Mouse (Mus musculus) ZHBTc4 (cell line): Measurements from ENCODE around the gene Tnnc2.
A peak's percentile ranks its signal among the peaks of the same experiment; 100 is the strongest.

Source experiments
- DNase-seq: peaks from one replicate; pipeline ENCODE4 v3.0.0-alpha.2; 2011; ENCODE audit warnings: low read depth, low spot score

The Tnnc2 gene

DNA sequence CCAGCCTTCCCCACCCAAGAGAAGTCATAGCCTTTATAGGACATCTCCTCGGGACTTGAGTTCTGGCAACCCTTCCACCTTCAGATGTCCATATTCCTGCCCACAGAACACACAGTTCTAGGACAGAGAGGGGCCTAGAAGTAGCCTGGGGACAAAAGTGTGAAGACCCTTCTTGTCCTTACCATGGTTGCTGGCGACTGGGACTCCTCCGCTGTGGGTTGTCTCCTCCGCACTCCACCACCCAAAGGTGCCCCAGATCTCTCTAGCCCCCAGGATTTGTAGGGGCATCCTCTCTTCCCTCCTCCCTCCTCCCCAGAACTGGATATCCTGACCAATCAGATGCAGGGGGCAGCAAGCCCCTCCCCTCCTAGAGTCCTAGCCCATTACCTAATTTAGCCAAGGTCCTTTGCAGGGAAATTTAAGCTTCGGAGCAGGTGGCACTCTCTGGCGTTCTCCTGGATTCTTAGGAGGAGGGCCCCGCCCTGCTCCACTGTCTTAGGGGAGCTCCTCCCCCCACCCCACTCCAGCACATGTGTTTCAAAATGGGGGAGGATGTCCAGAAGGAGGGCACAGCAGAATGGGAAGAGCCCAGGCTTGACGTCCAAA lies at the start of gene Tnnc2:
Gene Tnnc2, minus strand, starts transcription at position 487 of the 606 bp plus-strand sequence.
- no peak for DNase-seq

DNA sequence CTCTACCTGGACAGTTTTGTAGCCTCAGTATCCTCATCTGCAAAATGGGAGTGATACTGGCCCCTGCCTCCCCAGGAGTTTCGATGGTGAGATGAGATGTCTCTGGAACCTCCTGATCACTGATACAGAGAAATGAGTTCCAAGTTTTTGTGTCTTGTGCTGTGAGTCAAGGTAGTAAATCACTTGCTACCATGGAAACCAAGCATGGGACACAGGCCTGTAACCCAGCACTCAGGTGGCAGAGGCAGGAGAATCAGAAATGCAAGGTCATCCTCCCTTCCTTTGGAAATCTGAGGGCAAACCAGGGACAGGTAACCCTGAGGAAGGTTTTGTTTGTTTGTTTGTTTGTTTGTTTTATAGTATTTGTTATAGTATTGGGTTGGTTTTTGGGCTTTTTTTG lies 49.3 kb upstream of the Tnnc2 start:
- DNase-seq = peak; percentile 52

DNA sequence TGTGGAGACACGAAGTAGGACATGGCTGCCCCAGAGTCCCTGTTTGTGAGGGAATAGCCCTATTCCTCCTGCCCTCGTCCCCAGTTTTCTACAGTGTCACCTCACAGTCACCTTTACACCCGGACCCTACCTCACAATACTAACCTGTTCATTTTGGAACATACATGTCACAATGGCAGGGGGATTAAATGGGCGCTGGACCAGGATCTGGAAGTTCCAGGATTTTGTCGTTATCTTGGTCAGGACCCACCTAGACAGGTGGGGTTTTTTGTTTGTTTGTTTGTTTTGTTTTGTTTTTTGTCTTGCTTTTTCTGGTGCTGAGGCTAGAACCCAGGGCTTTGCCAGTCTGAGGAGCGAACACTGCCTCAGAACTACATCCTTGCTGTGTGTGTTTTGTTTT lies 48.7 kb upstream of the Tnnc2 start, which contains the start of gene Spata25:
Gene Spata25, minus strand, starts transcription at position 101 of the 400 bp plus-strand sequence.
- no peak for DNase-seq

DNA sequence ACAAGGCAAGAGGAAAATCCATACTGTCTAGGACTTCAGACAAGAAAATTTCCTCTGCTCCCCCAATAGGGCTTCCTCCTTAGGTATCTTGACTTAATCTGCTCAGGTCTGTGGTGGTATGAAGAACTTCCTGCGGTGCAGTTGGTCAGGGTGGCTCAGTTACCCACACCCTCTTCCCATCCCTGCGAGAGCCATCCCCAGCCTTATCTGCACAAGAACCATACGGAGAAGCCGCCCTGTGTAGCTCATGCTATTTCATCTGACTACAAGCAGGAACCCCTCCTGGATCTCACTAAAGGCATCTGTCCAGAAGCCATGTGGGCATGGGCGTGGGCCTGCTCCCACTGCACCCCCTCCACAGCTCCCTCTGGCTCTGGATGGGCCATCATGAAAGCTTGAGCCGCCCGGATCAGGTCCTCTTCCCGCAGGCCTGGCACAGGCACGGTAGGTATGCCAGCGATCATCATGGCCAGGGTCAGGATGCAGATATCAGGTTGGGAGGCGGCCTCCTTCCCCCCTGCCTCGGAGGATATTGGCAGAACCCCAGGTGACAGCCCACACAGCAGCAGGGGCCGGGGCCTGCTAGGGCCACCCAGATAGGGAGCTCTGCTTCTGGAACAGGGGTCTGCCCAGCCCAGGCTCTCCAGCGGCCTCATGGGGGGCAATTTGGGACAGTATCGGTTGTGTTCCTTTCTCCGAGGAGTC lies 47.5 kb upstream of the Tnnc2 start:
- no peak for DNase-seq

DNA sequence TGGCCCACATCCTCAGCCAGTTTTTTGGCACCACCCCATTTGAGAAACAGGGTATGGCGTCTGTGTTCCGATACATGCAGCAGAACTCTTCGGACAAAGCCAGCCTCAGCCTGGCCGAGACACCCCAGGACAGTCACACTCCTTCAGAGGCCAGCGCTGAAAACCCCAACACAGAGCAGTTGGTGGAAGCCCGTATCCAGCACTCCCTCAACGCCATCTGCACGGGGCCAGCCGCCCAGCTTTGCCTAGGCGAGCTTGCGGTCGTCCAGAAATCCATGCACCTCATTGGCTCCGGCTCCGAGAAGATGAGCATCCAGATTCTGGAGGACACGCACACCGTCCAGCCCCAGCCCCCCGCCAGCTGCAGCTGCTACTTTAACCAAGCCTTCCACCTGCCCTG lies 45.8 kb upstream of the Tnnc2 start:
- DNase-seq = no peak

DNA sequence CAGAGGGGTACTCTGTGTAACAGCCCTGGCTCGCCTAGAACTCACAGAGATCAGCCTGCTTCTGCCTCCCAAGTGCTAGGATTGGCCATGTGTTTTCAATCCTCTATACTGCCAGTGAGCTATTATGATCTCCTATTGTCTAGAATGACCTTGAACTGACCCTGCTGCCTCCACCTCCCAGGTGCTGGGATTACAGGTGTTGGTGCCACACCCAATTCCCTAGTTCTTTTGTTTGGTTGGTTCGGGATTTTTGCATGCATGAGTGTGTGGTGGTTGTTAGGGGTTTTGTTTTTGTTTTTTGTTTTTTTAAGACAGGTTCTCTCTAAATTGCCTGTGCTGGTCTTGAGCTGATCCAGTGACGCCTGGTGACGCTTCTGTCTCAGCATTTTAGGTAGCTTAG lies 44.2 kb upstream of the Tnnc2 start:
- peak; percentile 90 for DNase-seq

DNA sequence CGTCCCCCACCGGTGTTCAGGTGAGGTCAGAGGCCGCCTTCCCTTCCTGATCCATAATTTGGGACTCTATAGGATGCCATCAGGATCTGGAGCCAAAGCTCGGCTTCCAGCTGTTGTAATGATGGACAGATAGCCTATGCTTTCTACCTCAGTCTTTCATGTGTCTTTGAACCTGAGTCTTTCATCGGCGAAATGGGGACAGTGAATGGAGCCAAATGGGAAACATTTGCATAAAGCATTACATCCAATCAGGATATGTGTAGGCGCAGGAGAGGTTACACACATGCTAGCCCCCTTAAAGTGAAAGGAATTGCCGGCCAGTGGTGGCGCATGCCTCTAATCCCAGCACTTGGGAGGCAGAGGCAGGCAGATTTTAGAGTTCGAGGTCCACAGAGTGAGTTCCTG lies 43.4 kb upstream of the Tnnc2 start:
- DNase-seq = no peak

DNA sequence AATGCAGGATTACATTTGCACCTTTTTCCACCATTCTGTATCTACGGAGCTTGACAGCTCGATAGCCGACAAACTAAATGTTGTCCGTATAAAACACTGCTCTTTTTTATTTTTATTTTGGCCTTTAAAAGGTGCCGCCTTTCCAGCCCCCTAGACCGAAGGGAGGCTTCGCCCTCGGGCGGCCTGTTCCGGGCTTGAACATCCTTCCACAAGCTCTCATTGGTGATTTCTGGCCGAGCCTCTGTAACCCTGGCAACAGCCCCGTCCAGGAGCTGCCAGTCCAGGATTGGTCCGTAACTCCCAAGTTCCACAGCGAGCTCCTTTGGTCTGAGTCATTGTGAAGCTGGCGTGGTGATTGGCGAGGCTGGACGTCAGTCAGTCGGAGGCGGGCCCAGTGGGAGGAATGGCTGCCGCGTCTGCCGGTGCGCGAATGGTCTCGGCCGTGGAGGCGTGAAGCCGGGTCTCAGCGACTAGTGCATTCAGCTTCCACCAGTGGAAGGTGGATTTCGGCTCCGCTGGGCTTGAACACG lies 42.9 kb upstream of the Tnnc2 start, which contains the start of gene Zswim1:
Gene Zswim1, plus strand, starts transcription at position 51 of the 530 bp plus-strand sequence.
- peak; percentile 99 for DNase-seq

DNA sequence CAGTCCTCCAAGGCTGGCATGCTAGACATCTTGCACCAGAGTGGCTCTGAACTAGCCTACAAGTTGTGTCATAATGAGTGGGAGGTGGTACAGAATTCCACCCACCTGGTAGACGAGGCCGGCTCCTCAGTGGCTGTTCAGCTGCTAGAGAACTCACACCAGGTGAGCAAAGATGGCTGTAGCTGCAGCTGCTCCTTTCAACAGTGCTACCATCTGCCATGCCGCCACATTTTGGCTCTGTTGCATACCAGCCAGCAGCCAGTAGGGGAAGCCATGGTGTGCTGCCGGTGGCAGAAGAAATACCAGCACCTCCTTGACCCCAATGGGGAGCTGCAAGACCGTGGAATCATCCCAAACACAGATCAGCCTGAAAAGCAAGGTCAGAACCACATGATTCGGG lies 41.3 kb upstream of the Tnnc2 start:
- no peak for DNase-seq

DNA sequence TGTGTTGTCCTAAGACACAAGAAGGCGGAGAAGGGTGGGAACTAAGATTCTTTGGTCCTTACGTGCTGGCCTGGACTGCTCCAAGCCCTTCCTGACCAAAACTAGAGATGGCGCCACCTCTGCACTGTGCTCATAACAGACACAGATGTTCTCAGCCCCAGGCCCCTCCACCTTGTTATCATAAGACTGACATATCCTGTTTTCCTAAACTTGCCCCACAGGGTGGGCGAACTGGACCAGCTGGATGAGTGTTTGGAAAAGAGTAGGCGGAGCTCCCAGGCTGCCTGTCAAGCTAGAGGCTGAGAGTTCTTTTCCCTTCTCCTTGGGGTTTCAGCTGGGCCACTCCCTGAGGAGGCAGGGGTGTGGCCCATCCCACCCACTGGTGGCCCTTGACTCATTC lies 37.9 kb upstream of the Tnnc2 start:
- peak; percentile 55 for DNase-seq

DNA sequence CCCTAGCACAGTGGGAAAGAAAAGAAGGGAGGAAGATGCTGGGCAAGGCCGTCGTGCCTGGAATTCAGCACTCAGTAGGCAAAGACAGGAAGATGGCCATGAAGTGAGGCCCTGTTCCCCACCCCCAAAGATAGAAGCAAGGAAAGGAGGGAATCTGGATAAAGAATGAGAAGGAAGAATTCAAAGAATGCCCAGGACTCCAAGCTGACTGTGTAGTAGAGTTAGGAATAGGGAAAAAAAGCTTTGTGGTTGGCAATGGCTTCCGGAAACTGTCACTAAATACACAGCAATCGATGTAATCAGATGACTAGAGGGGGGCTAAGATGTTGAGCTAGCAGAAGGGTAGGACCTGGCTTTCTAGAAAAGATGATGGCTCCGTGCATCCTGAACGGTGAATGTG lies 37.4 kb upstream of the Tnnc2 start:
- DNase-seq = peak; percentile 64

DNA sequence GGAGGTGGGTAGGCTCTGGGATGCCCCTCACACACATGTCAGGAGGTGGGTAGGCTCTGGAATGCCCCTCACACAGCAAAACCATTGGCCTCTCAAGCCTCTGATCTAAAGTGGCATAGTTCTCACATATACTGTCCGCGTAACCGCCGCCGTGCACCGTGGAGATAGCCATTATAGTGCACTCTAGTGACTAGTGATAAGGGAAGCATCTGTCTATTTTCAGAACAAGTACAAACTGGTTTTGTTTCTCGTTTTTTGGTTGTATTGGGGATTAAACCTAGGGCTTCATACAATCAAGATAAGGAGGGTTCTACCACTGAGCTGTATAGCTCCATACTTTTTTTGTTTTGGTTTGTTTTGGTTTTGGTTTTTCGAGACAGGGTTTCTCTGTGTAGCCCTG lies 36.1 kb upstream of the Tnnc2 start:
- no peak for DNase-seq

DNA sequence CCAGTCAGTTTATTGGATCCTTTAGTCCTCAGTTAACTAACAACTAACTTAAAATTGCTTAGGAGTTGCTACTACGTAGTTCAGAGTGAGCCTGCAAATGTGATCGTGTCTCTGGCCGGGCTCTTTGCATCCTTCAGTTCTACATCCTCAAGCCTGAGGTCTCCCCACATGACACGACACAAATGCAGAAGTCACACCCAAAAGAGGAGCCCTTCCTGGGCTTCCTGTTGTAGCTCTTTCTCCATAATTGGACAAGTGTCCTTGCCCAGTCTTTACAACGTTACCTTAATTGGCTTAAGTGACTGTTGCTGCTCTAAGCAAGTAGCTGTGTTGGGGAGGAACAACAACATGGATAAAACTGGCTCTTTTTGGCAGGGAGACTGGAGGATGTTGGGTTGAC lies 35.6 kb upstream of the Tnnc2 start:
- no peak for DNase-seq

DNA sequence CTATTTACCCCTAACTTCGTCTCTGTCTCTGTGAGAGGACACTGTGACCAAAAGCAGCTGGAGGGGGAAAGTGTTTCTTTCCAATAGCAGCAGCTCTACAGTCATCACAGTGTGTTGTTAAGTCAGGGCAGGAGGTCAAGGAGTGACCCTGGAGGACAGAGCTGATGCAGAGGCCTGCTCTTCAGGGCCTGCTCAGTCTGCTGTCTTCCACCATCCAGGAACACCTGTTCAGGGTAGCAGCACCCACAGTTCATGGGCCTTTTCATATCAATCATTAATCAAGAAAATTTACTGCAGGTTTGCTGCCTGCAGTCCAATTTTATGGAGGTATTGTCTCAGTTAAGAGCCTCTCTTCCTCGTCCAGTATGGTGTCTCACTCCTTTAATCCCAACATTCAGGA lies 33.8 kb upstream of the Tnnc2 start:
- DNase-seq = no peak

DNA sequence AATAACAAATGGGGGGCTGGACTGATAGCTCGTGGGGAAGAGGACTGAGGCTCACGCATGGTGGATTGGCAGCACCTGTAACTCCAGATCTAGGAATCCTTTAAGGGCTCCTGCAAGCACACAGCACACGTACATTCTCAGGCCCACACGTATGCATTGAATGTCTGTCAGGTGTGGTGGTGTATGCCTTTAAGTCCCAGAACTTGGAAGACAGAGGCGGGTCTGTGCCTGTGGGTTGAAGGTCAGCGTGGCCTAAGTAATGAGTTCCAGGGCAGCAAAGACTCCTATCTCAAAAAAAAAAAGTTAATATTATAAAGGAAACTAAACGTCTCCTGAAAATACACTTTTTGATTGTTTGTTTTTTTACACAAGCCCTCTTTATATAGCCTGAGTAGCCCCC lies 26.8 kb upstream of the Tnnc2 start:
- DNase-seq = no peak

DNA sequence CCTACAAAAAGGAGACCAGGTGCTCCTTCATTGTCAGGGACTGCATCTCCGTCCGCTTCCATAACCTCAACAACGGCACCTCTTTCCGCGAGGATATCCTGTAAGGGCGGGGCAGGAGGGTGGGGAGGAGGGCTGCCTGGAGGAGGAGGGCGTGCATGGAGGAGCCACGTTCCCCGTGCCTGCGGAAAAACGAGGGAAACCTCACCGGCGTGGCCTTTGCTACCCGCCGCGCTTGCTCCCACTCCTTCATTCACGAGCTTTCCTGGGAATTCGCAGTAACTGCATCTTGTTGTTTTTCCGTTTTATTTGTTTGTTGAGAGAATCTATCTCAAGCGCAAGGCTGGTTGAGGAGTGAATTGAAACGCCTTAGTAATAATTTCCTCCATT lies 25.6 kb upstream of the Tnnc2 start:
- DNase-seq = no peak

DNA sequence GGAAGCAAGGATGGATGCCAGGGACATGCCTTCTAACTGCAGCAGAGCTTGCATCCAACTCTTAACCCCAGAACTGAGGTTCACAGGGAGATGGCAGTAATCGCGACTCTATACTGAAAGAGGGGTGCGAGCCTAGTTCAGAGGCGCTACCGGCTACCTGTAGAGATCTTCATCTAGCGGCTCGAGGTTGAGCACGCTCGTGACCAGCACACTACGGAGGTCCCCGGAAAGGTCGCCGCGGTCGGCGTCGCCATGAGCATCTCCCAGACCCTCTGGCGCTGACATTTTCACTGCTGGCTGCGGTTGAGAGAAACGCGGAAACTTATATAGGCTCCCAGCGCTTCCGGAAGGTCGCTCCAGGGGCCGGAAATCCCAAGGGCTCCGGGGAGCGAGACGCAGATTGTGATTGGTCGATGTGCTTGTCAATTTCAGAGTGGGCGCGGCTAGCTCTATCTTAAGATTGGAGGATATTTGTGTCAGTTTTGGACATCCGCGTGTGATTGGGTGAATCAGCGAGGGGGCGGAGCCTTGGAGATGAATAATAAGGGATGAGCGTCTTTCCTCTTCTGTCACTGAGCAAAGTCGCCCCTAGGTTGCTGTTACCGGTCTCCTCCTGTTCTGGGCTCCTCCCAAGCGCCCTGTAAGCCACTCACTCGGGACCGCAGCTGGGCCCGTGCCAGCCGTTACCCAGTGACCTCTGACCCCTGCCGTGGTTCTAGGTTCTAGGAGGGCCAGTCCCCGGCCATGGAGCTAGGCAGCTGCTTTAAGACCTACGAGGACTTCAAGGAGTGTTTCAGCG lies 25.0 kb upstream of the Tnnc2 start, which contains the start of the genes Acot8 and Zswim3:
Gene Acot8, minus strand, starts transcription at position 350 of the 799 bp plus-strand sequence.
Gene Zswim3, plus strand, starts transcription at position 566 of the 799 bp plus-strand sequence.
- DNase-seq = peak; percentile 100

DNA sequence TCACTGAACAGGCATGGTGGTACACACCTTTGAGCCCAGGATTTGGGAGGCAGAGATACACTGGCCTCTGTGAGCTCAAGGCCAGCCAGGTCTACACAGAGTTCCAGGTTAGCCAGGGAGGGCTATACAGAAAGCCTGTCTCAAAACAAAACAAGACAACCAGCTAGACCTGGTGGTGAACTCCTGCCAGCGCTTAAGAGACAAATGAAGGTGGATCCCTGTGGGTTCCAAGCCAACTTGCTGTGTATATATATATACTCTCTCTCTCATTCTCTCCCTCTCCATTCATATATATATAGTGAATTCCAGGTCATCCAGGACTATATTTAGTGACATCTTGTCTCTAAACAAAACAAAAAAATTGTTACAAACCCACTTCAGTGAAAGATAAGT lies 24.1 kb upstream of the Tnnc2 start:
- DNase-seq = no peak

DNA sequence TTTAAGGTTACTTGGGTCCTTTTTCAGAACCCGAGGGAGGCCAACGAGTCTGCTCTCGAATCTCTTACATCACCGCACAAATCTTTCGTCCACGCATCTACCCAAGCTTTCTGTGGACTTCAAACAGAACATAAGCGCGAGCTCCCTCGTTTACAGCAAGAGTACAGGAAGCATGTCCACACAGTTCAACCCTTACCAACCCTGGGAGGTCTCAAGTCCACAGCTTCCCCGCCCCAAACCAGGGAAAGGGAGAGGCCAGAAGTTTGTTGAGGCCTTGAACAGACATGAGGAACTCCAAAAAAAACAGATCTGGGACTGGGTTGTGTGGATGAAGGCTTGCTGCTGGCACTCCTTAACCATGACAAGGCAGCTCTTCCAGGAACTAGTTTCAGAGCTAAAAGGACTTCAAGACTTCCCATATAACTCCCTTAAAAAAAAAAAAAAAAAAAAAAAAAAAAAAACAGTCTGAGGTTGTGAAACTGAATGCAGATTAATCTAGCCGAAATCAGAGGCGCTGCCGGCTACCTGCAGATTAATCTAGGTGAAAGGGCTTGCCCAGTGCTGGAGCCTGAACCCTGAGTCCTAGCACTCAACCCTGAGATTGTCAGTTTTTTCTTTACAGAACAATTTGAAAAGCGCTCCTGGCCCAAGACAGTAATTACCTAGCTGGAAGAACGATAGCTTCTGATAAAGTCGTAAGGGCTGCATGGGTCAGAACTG lies 23.6 kb upstream of the Tnnc2 start:
- no peak for DNase-seq

DNA sequence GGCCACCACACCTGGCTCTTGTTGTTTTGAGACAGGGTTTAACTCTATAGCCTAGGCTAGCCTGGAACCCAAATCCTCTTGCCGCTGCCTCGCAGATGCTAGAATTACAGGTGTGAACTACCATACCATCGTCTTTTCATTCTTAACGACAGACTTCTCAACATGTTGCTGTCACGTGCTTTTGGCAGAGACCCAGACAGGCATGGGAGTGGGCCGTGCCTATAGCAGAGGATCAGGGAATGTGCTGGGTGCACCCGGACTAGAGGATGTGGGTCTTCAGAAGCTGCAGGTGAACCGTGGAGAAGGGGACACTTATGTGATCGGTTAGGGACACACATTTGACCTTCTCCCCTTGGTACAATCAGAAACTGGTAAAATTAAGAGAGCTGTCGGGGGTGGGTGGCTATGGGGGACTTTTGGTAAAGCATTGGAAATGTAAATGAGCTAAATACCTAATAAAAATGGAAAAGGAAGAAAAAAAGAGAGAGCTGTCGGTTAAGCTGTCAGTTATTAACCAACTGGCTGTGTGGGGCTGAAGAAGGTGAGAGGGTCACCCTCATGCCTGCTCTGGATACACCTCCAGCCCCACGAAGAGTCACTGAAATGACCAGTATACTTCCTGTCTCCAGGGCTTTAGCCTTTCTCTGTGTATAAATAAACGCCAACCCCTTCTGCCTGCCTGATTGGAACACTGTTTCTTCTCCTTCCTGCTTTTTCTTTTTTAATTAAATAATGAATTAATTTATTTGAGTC lies 20.7 kb upstream of the Tnnc2 start:
- DNase-seq = no peak

DNA sequence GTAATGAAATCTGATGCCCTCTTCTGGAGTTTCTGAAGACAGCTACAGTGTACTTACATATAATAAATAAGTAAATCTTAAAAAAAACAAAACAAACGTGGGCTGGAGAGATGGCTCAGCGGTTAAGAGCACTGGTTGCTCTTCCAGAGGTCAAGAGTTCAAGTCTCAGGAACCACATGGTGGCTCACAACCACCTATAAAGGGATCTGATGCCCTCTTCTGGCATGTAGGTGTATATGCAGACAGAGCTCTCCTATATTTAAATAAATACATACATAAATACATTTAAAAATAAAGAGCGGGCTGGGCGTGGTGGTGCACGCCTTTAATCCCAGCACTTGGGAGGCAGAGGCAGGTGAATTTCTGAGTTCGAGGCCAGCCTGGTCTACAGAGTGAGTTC lies 18.8 kb upstream of the Tnnc2 start:
- peak; percentile 76 for DNase-seq
